Mouse (Mus musculus) C2C12 (cell line): ENCODE data around the gene Rrm2.

ENCODE experiments used
- CTCF ChIP-seq: IDR thresholded peaks from one replicate; pipeline ENCODE4 v1.5.1; 2011; ENCODE audit not compliant: control insufficient read depth, insufficient read depth, insufficient read length
- MAX ChIP-seq: IDR thresholded peaks from one replicate; pipeline ENCODE4 v1.6.1; 2011; ENCODE audit warnings: mild to moderate bottlenecking, control low read depth

- TF ChIP-seq CTCF (no peak), MAX (no peak)
These were observed 31.9 kb downstream of the Rrm2 start for GRCm38 (mm10) chr12:24739963-24740362.
